13 mouse cellular contexts compared by ENCODE assay signal in the genomic region with DNA sequence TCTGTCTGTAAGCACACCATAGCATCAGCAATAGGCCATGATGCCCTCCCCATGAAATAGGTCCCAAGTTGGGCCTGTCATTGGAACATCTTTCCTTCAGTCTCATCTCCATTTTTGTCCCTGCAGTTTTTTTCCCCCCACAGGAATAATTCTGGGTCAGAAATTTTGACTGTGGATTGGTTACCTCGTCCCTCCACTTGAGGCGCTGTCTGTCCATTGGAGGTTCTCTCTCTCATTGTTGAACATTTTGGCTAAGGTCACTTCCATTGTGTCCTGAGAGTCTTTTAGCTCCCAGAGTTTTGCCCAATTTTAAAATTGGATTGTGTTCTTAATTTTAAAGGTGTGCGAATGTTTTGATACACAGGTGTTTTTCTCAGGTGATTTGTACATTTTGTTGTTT. TPM values are rescaled to one million over a fixed set of nuclear protein-coding genes. Genes with fewer than 3 reads are reported as not detected.
DNase-seq lines count a peak whose midpoint lies in the region; ATAC-seq and TF ChIP-seq lines count a peak whose summit lies in the region.
"Had no signal": no experiment of that assay in that cellular context is flagged by ENCODE, and none has a peak within 500 bp of the region (broad histone marks: within the 10 kb centered on the region; RNA-seq: fewer than 3 reads in every experiment).

No protein-coding gene starts in this region.

- H3K4me2 ChIP-seq in heart, embryonic 11.5 days = no peak overlapping the region
- H3K4me2 ChIP-seq in intestine, embryonic 16.5 days (ENCODE audit: low read depth, low read length) = no peak overlapping the region
- H3K4me2 ChIP-seq: kidney, embryonic 15.5 days had no signal

- H3K27ac ChIP-seq in heart, adult 2 months = no peak overlapping the region
- H3K27ac ChIP-seq in heart, embryonic 11.5 days (ENCODE audit: low read depth, low read length) = no peak overlapping the region
- no peak overlapping the region for H3K27ac ChIP-seq in intestine, embryonic 16.5 days (ENCODE audit: low read length)
- H3K27ac ChIP-seq: kidney, embryonic 15.5 days had no signal

- no peak for ATAC-seq in heart, embryonic 11.5 days (replicated peaks; ENCODE audit: insufficient number of reproducible peaks, low FRiP score, low TSS enrichment)
- no peak for ATAC-seq in G1E (ENCODE audit: extremely low read depth, insufficient number of reproducible peaks, low FRiP score, poor library complexity, severe bottlenecking)
- ATAC-seq in megakaryocyte progenitor cell, adult 5-6 weeks (replicated peaks; ENCODE audit: poor library complexity) = peak; percentile 58; the same call in 1 of the 2 replicates
- ATAC-seq in intestine, embryonic 16.5 days = no peak

- DNase-seq in heart, adult 2 months = no peak
- DNase-seq in lung, postnatal 10 days = peak; percentile 28
- no peak for DNase-seq in lung, postnatal 25 days (ENCODE audit: low spot score)
- no peak for DNase-seq in G1E (ENCODE audit: low spot score)
- no peak for DNase-seq in spleen, adult 18-20 months
- DNase-seq: adrenal gland, adult 8-10 months; cerebellum, adult 9-11 months; liver; right cerebral cortex, adult 18-20 months had no signal

- H3K9ac ChIP-seq in heart, adult 2 months (ENCODE audit: low read depth, low read length) = no peak overlapping the region
- H3K9ac ChIP-seq in heart, embryonic 11.5 days (ENCODE audit: low read depth, low read length) = no peak overlapping the region
- H3K9ac ChIP-seq in intestine, embryonic 16.5 days (ENCODE audit: low read depth, low read length) = no peak overlapping the region
- H3K9ac ChIP-seq: kidney, embryonic 15.5 days had no signal

- TF ChIP-seq EP300 in heart, adult 2 months (IDR thresholded peaks at IDR 0.05; ENCODE audit: insufficient read depth, low read depth, low read length) = no peak

- peaks cover 20% of the 10 kb centered on the region for H3K36me3 ChIP-seq in heart, adult 2 months (ENCODE audit: control insufficient read depth, insufficient read depth, low read length)
- H3K36me3 ChIP-seq in heart, embryonic 11.5 days (ENCODE audit: control insufficient read depth, insufficient read depth, low read length) = peaks cover 12% of the 10 kb centered on the region
- peaks cover 25% of the 10 kb centered on the region for H3K36me3 ChIP-seq in G1E (replicated peaks)
- H3K36me3 ChIP-seq in intestine, embryonic 16.5 days (ENCODE audit: control insufficient read depth, insufficient read depth, low read length) = peaks cover 3% of the 10 kb centered on the region; the same call in 1 of the 2 replicates

- no peak overlapping the region for H3K4me3 ChIP-seq in heart, adult 2 months
- H3K4me3 ChIP-seq in heart, embryonic 11.5 days (ENCODE audit: low read depth, low read length) = no peak overlapping the region
- no peak overlapping the region for H3K4me3 ChIP-seq in G1E (ENCODE audit: low read depth, low read length)
- H3K4me3 ChIP-seq in intestine, embryonic 16.5 days (ENCODE audit: low read length) = no peak overlapping the region
- H3K4me3 ChIP-seq: kidney, embryonic 15.5 days had no signal

- WGBS in heart, adult 2 months = 84% methylated on average over 3 of the region's 3 CpGs
- WGBS in heart, embryonic 11.5 days (ENCODE audit: insufficient replicate concordance) = 56% methylated on average over 3 of the region's 3 CpGs
- 68% methylated on average over 3 of the region's 3 CpGs for WGBS in intestine, embryonic 16.5 days

- no peak for TF ChIP-seq POLR2A in heart, adult 2 months (IDR thresholded peaks at IDR 0.05; ENCODE audit: insufficient read depth, low read depth, low read length)

- TF ChIP-seq CTCF in heart, adult 2 months (IDR thresholded peaks at IDR 0.05) = peak; percentile 62
- peak; percentile 20; the same call in 1 of the 2 replicates for TF ChIP-seq CTCF in G1E (IDR thresholded peaks at IDR 0.05; ENCODE audit: low read depth, low read length)

- intact Hi-C loops in heart, adult 2 months (cut with DNase I) = no loop called here

- H3K79me2 ChIP-seq in heart, adult 2 months (replicated peaks; ENCODE audit: control insufficient read depth, insufficient read depth, low read length) = no peaks in the 10 kb centered on the region; the same call in 1 of the 2 replicates

- H3K4me1 ChIP-seq in heart, adult 2 months (ENCODE audit: control insufficient read depth, insufficient read depth, low read length) = no peaks in the 10 kb centered on the region; the same call in 1 of the 2 replicates
- no peaks in the 10 kb centered on the region for H3K4me1 ChIP-seq in heart, embryonic 11.5 days (ENCODE audit: control insufficient read depth, insufficient read depth, low read length)
- no peaks in the 10 kb centered on the region for H3K4me1 ChIP-seq in G1E (ENCODE audit: insufficient read depth, low read depth, low read length)
- no peaks in the 10 kb centered on the region for H3K4me1 ChIP-seq in intestine, embryonic 16.5 days (ENCODE audit: control insufficient read depth, insufficient read depth, low read length)
- H3K4me1 ChIP-seq: kidney, embryonic 15.5 days had no signal

- no peaks in the 10 kb centered on the region for H3K27me3 ChIP-seq in heart, adult 2 months (ENCODE audit: control insufficient read depth, insufficient read depth, low read length)
- H3K27me3 ChIP-seq in heart, embryonic 11.5 days (ENCODE audit: control insufficient read depth, insufficient read depth, low read length) = no peaks in the 10 kb centered on the region
- no peaks in the 10 kb centered on the region for H3K27me3 ChIP-seq in G1E (ENCODE audit: insufficient read depth, low read length)
- H3K27me3 ChIP-seq in intestine, embryonic 16.5 days (replicated peaks; ENCODE audit: control insufficient read depth, insufficient read depth, low read length) = no peaks in the 10 kb centered on the region
- H3K27me3 ChIP-seq: kidney, embryonic 15.5 days had no signal

- no peaks in the 10 kb centered on the region for H3K9me3 ChIP-seq in heart, embryonic 11.5 days (replicated peaks; ENCODE audit: control insufficient read depth, low read length)
- no peaks in the 10 kb centered on the region for H3K9me3 ChIP-seq in G1E (replicated peaks)
- H3K9me3 ChIP-seq in intestine, embryonic 16.5 days (ENCODE audit: control insufficient read depth, low read length) = no peaks in the 10 kb centered on the region
- H3K9me3 ChIP-seq: kidney, embryonic 15.5 days had no signal

RNA-seq across cellular contexts. Expression of gene Nbeal1, which starts 16.4 kb away (rescaled TPM):
- total RNA-seq in heart, adult 2 months (2021) = 10 to 100 TPM; 42.8 to 49.1 TPM
- 3.8 and 11.1 TPM in 2 replicates for polyA plus RNA-seq in heart, adult 2 months (2012; rRNA removed)
- polyA plus RNA-seq in heart, embryonic 11.5 days (2014; fragmentation: Nextera tagmentation; extraction: Ambion mirVana) = 9.0 and 10.1 TPM in 2 replicates
- total RNA-seq in G1E (2014; fragmentation: Nextera tagmentation) (41.0 and 49.3 TPM in 2 replicates), G1E (2017) (13.1 and 13.8 TPM in 2 replicates)
- 0.17 and 0.33 TPM in 2 replicates for polyA plus RNA-seq in G1E (2012)
- 8.4 and 12.9 TPM in 2 replicates for total RNA-seq in megakaryocyte progenitor cell, adult 5-6 weeks (2015)
- 5.2 and 13.5 TPM in 2 replicates for total RNA-seq in megakaryocyte progenitor cell, adult 5-6 weeks (2017)
- 4.7 and 4.8 TPM in 2 replicates for polyA plus RNA-seq in intestine, embryonic 16.5 days (2015; fragmentation: Nextera tagmentation; extraction: Ambion mirVana)
